Mouse (Mus musculus): ENCODE results near the gene Thpo. TPM values are rescaled to one million over a fixed set of nuclear protein-coding genes. Genes with fewer than 3 reads are reported as not detected.
A peak's percentile ranks its signal among the peaks of the same experiment; 100 is the strongest.

Thpo gene
- polyA plus RNA-seq, 1 experiment from 2014 or later = 0.18 TPM

GRCm38 (mm10) chr16:20739845-20740244, 5.5 kb upstream of the Thpo start:
- ChIA-PET POLR2A (no interaction called here), CTCF (interaction anchor here (1.4 kb wide), 1 partner anchor 15 kb away, joined by 3 read pairs; no protein-coding TSS in a partner anchor)
- in situ Hi-C loops (cut with MboI; ENCODE audit: low pct_unique_long_range_greater_than_20kb) = no loop called here
- no peak for DNase-seq (ENCODE audit: low read depth, low spot score)
- TF ChIP-seq CTCF (IDR thresholded peaks at IDR 0.05) = no peak
- ATAC-seq = no peak
- H3K27me3 ChIP-seq = no peaks in the 10 kb centered on the region

DNA sequence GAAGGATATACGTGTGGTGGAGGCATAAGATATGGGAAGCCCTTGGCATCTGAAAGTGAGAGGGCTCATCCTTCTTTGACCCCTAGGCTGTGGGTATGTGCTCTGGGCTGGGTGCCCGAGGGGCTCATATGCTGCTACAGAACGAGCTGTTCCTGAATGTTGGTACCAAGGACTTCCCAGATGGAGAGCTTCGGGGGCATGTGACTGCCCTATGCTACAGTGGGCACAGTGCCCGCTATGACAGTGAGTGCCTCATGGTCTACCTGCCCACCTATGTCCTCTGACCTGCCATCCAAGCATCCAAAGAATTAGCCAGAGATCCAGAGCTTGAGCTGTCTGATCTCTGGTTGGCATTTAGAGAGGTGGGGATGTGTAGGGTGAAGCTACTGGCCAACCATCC, 2.5 kb upstream of the Thpo start:
- in situ Hi-C loops (cut with MboI; ENCODE audit: low pct_unique_long_range_greater_than_20kb) = no loop called here

GRCm38 (mm10) chr16:20736168-20736567, 1.9 kb upstream of the Thpo start:
- in situ Hi-C loops (cut with MboI; ENCODE audit: low pct_unique_long_range_greater_than_20kb) = no loop called here
- ATAC-seq (no peak), DNase-seq (ENCODE audit: low read depth, low spot score) (no peak)
- TF ChIP-seq CTCF (IDR thresholded peaks at IDR 0.05) = no peak
- peaks cover 10% of the 10 kb centered on the region for H3K27me3 ChIP-seq
- ChIA-PET POLR2A (no interaction called here), CTCF (interaction anchor here (1.1 kb wide), 1 partner anchor 25 kb away, joined by 3 read pairs; no protein-coding TSS in a partner anchor)

More for the DNA sequence above, 2.5 kb upstream of the Thpo start:
- ChIA-PET CTCF (no interaction called here), POLR2A (no interaction called here)
- ATAC-seq = no peak
- no peak for DNase-seq (ENCODE audit: low read depth, low spot score)
- H3K27me3 ChIP-seq = peaks cover 10% of the 10 kb centered on the region
- no peak for TF ChIP-seq CTCF (IDR thresholded peaks at IDR 0.05)

GRCm38 (mm10) chr16:20735651-20736050, 1.3 kb upstream of the Thpo start:
- TF ChIP-seq CTCF (IDR thresholded peaks at IDR 0.05) = no peak
- ATAC-seq (no peak), DNase-seq (ENCODE audit: low read depth, low spot score) (no peak)
- in situ Hi-C loops (cut with MboI; ENCODE audit: low pct_unique_long_range_greater_than_20kb) = no loop called here
- POLR2A ChIA-PET = no interaction called here
- H3K27me3 ChIP-seq = peaks cover 10% of the 10 kb centered on the region
- CTCF ChIA-PET = interaction anchor here (1.1 kb wide), 1 partner anchor 26 kb away, joined by 3 read pairs; no protein-coding TSS in a partner anchor

DNA sequence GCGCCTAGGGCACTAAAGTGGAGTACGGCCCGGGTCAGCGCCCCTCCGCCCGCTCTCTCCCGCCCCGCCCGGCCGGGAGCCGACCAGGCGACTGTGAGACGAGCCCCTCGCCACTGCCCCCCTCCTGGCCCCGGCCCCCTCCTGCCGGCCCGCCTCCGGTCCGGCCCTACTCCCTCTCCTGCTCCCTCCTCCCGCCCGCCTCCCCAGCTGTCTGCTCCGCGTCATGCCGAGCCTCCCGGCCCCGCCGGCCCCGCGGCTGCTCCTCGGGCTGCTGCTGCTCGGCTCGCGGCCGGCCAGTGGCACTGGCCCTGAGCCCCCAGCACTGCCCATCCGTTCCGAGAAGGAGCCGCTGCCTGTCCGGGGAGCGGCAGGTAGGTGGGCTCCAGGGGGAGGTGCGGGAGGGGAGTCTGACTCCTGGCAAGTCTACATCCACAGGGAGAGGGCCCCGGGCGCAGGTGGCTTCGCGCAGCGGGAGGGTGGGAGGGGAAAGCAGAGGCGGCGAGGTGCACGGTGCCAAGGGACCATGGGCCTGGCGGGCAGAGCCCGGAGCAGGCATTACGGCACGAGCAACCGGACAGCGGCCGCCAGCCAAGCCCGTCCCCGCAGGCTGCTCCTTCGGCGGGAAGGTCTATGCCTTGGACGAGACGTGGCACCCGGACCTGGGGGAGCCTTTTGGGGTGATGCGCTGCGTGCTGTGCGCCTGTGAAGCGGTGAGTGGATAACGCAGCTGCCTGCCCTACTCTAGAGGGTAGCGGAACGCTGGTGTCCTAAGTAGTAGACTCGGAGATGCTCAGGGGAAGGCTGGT, 1.2 kb downstream of the Thpo start, which contains the start of gene Chrd:
Gene Chrd (plus strand): TSS at position 203 of the 806 bp plus-strand sequence.
- no peak for DNase-seq (ENCODE audit: low read depth, low spot score)

GRCm38 (mm10) chr16:20732251-20732924, 1.9 kb downstream of the Thpo start:
- no peak for TF ChIP-seq CTCF (IDR thresholded peaks at IDR 0.05)
- peak; percentile 33 for ATAC-seq
- ChIA-PET POLR2A (interaction anchor here (0.6 to 1.4 kb wide), 2 partner anchors 9 to 986 kb away, joined by 3 read pairs; no protein-coding TSS in a partner anchor), CTCF (no interaction called here)
- H3K27me3 ChIP-seq = peaks cover 10% of the 10 kb centered on the region
- in situ Hi-C loops (cut with MboI; ENCODE audit: low pct_unique_long_range_greater_than_20kb) = no loop called here
- no peak for DNase-seq (ENCODE audit: low read depth, low spot score)

More for the DNA sequence above, 1.2 kb downstream of the Thpo start, which contains the start of gene Chrd:
- in situ Hi-C loops (cut with MboI; ENCODE audit: low pct_unique_long_range_greater_than_20kb) = no loop called here
- ChIA-PET POLR2A (interaction anchor here (0.5 to 1.4 kb wide), 3 partner anchors 8 to 986 kb away, joined by 3 read pairs; no protein-coding TSS in a partner anchor), CTCF (no interaction called here)
- no peak for TF ChIP-seq CTCF (IDR thresholded peaks at IDR 0.05)
- peaks cover 10% of the 10 kb centered on the region for H3K27me3 ChIP-seq
- peak; percentile 83 for ATAC-seq

- ATAC-seq (no peak), DNase-seq (ENCODE audit: low read depth, low spot score) (no peak)
- TF ChIP-seq CTCF (IDR thresholded peaks at IDR 0.05) = no peak
- in situ Hi-C loops (cut with MboI; ENCODE audit: low pct_unique_long_range_greater_than_20kb) = no loop called here
- ChIA-PET POLR2A (interaction anchor here (1.4 kb wide), 1 partner anchor 10 kb away, joined by 3 read pairs; no protein-coding TSS in a partner anchor), CTCF (no interaction called here)
- H3K27me3 ChIP-seq = peaks cover 10% of the 10 kb centered on the region
Measured at GRCm38 (mm10) chr16:20731688-20732087, 2.6 kb downstream of the Thpo start.

DNA sequence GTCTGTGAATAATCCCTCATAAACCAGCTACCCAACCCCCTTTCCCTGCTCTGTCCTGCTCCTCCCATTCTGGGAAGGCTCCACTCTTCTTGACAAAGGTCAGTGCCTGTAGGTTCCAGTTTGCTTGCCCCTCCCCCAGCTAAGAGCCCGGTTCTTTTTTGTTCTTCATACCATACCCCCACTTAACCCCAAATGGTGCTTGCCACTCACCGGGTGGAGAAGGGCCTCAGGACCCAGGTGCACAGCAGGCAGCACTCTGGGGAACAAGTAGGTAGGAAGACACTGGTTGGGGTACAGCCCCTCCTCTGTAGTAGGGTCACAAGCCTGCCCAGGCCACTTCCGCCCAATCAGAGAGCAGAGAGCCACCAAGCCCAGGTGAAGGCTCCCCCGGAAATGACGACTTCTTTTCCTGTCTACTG, 4.0 kb downstream of the Thpo start:
- in situ Hi-C loops (cut with MboI; ENCODE audit: low pct_unique_long_range_greater_than_20kb) = no loop called here

DNA sequence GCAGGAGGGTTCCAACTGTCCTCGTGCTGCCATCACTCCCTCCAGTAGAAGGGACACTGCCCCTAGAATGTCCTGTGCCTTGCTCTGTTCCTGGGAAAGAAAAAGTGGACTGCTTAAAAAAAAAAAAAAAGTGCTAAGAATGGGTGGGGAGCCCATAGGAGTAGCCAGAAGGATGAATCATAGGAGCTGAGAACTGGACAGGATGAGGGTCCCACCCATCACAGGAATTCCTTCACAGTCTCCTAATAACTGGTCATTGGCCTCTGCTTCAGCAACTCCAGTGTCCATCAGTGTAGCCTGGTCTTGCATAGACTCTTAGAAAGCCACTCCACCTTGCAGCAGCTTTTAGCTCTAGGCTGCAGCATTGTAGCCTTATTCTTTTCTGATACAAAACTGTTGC, 7.9 kb downstream of the Thpo start:
- POLR2A ChIA-PET = interaction anchor here (0.7 to 1.4 kb wide), 2 partner anchors 8 to 81 kb away, joined by 3 read pairs; partner anchors contain the start of gene Clcn2

More for the DNA sequence above, 4.0 kb downstream of the Thpo start:
- ATAC-seq = no peak
- peaks cover 10% of the 10 kb centered on the region for H3K27me3 ChIP-seq
- no peak for DNase-seq (ENCODE audit: low read depth, low spot score)
- CTCF ChIA-PET = no interaction called here
- POLR2A ChIA-PET = no interaction called here
- TF ChIP-seq CTCF (IDR thresholded peaks at IDR 0.05) = no peak

GRCm38 (mm10) chr16:20725750-20726149, 8.6 kb downstream of the Thpo start:
- DNase-seq (ENCODE audit: low read depth, low spot score) (no peak), ATAC-seq (no peak)
- TF ChIP-seq CTCF (IDR thresholded peaks at IDR 0.05) = no peak
- ChIA-PET CTCF (interaction anchor here (1.2 to 4.9 kb wide), 3 partner anchors 13 to 38 kb away, joined by 3 to 57 read pairs (median 3); no protein-coding TSS in a partner anchor), POLR2A (no interaction called here)
- no peaks in the 10 kb centered on the region for H3K27me3 ChIP-seq
- in situ Hi-C loops (cut with MboI; ENCODE audit: low pct_unique_long_range_greater_than_20kb) = no loop called here

More for the DNA sequence above, 7.9 kb downstream of the Thpo start:
- in situ Hi-C loops (cut with MboI; ENCODE audit: low pct_unique_long_range_greater_than_20kb) = no loop called here
- DNase-seq (ENCODE audit: low read depth, low spot score) (no peak), ATAC-seq (no peak)
- CTCF ChIA-PET = interaction anchor here (1.3 to 4.9 kb wide), 4 partner anchors 8 to 53 kb away, joined by 3 to 57 read pairs (median 4); no protein-coding TSS in a partner anchor
- TF ChIP-seq CTCF (IDR thresholded peaks at IDR 0.05) = no peak
- no peaks in the 10 kb centered on the region for H3K27me3 ChIP-seq
